Mouse (Mus musculus) cerebellum, adult 2 months (tissue): Measurements from ENCODE around the gene Icam5.

Source experiments
- CTCF ChIP-seq: fragments of 200-500 bp; IDR thresholded peaks from 2 replicates; pipeline ENCODE4 v1.5.1; 2011; ENCODE audit warnings: low read depth, mild to moderate bottlenecking, control low read depth, low read length, moderate library complexity, borderline replicate concordance; ENCODE audit not compliant: insufficient read depth
- POLR2A ChIP-seq: fragments of 200-500 bp; IDR thresholded peaks from 2 replicates; pipeline ENCODE4 v1.6.1; 2011; ENCODE audit warnings: low read length, control low read depth, borderline replicate concordance; ENCODE audit not compliant: insufficient read depth

DNA sequence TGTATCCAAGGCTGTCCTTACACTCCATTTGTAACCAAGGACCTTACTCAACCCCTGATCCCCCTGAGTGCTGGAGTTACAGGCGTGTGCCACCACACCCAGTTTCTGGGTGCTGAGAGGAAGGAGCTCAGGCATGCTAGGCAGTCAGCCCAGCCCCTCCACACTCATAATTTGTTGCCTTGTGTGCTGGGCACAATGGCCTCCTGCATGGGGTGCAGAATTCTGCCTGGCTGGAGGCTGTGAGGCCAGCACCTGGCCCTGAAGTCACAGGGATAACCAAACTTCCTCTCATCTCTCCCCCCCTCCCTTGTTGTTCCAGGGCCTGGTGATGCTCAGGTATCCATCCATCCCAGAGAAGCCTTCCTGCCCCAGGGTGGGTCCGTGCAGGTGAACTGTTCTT is 13.3 kb upstream of the Icam5 start:
- TF ChIP-seq CTCF: no peak
- no peak for TF ChIP-seq POLR2A
